Mouse (Mus musculus) heart, postnatal 14 days (tissue): ENCODE measurements at regions not wholly inside any gene's neighbourhood (a gene's known extent, or its start where the extent isn't known, plus 50 kb on each side); places are given as distances from the start of the nearest gene placed in this dataset.
A peak's percentile ranks its signal among the peaks of the same experiment; 100 is the strongest.
"Not testable (repeated sequence)": the region's sequence is repeated elsewhere in the genome, so short reads cannot be mapped to it uniquely, and the experiment has no call there.

ENCODE experiments used
- DNase-seq, 2 experiments: peaks; one replicate each; pipeline ENCODE4 v3.0.0; 2021 to 2022
- intact Hi-C: fragments of 180-260 bp; cut with DNase I; formaldehyde crosslinking; loops from one replicate; pipeline ENCODE4 v1.15.1; 2025

DNA sequence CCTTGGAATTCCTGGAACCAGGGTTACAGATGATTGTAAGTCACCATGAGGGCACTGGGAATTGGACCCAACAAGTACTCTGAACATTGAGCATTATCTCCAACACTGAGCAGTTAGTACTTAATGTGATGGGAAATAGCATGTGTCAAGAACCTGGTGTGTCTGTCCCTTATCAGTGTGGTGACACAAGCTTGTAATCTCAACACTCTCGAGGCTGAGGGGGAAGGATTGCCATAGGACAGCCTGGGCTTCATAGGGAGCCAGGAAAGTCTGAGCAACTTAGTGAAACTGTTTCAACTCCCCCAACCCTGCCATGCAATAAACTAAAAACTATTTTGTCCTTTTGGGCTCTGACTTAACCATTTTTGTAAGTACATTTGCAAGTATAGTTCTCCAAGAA is 100.0 kb downstream of the Wdr20rt start:
- no peak for DNase-seq
- intact Hi-C loops: no loop called here

DNA sequence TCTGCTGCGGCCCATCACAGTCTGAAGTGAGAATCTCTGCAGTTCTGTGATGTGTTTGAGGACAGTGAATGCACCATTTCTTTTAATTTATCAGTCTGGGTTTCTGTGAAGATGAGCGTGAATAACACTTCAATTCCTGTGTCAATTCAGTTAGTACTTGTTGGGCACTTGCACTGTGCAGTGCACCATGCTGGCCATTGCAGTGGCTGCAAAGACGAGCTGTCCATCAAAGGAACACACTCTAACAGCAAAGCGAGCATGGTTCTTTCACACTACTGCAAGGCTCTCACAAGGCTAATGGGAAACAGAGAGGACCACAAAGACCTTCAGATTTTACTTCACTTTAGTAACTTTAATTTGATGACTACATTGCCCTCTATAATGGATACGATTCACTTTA is 103.2 kb downstream of the Wdr20rt start:
- intact Hi-C loops: no loop called here
- no peak for DNase-seq

DNA sequence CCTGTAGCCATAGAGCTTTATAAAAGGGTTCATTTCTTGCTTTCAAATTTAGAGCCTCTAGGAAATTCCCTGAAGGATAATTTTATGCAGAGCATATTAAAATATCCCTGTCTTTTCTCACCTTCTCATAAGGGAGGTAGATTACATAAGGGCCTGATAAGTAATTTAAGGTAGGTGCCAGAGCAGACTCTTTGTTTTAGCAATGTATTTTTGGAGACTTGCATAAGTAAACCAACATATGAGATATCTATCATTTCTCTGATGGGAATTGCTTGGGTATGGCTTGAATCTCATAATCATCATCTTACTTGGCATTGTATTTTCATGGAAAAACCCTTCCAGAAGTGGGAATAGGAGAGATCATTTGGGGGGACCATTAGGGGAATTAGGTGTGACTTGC is 104.4 kb downstream of the Wdr20rt start:
- intact Hi-C loops: no loop called here
- no peak for DNase-seq

DNA sequence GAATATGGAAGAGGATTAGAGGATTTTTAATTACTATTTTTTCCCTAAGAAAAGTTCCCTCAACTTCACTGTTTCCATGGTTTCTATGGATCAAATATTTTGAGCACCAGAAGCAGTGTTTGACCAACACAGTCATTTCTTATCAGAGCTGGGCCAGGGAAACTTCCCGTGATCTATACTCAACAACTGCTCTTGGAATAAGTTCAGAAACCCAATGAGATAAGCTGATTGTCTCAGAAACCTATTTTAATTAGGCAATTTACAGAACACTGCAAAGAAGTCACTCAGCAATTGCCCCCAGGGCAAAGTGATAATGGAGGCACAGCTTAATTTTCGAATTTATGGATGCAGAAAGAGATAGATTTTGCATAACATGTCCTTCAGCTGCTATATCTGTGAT is 114.7 kb downstream of the Wdr20rt start:
- intact Hi-C loops: no loop called here

DNA sequence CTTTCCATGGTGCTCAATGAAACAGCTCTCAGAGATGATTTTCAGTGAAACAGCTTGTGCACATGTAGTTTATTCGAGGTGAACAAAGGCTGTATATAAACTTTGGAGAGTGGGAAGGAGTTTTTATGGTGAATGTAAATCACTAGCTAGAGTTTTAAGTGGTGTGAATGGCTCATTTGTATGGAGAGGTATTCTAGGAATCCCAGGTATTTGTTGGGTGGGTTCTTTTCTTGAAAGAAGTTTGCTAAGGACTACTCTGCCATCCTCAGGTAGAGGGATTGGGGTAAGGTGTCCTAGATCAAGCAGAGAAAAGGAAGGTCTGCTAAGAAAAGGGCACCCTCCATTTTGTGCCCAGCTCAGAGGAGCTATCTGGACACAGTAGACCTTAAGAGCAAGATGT is 121.9 kb downstream of the Wdr20rt start:
- no peak for DNase-seq
- intact Hi-C loops: no loop called here

More for the DNA sequence above, 114.7 kb downstream of the Wdr20rt start:
- no peak for DNase-seq

DNA sequence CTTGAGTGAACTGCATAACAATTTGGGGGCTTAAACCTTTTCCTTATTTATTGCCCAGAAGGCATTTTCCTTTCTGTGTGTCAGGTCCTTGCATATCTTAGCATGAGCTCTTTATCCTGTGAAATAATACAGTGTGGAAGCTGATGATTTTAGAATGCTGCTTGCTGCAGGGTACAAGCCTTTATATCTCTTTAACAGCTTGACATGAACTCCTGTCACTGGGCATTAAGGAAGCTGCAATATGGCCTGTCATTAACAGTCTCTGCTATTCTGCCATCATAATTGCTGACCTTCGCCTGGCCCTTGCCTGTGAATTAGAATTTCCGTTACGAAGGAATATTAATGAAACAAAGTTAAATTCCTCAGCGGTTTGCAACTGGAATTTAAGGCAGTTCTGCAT is 124.2 kb downstream of the Wdr20rt start:
- no peak for DNase-seq
- intact Hi-C loops: no loop called here

DNA sequence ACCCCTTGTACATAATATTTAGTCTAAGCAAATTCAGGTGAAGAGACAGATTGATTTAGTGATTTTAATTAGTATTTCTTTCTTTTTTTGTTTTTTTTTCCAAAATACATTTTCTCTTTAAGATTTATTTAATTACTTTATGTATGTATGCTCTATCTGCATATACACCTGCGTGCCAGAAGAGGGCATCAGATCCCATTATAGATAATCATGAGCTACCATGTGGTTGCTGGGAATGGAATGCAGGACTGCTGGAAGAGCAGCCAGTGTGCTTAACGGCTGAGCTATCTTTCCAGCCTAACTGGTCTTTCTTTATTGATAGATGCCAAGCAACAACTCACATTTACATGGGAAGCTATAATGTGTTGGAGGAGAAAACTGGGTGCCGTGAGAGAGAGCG is 138.9 kb downstream of the Wdr20rt start:
- intact Hi-C loops: no loop called here

DNA sequence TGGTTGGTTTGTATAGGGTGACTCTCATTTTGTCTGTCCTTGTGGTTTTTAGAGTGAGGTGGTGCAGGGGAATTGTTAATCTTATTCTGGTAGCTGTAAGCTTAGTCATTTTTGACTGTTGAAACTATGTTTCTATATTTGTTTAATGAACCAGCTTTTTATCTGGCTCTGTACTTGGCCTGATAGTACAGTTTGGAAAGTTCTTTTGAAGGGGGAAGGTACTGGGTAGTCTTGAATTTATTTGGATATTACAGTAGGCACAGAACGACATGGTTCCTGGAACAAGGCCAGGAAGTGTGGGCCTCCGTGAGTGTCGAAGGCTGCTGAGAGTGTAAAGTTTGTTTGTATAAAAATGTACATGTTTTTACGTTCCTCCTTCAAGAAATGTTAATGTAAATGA is 142.0 kb downstream of the Wdr20rt start:
- intact Hi-C loops: no loop called here
- no peak for DNase-seq

More for the DNA sequence above, 138.9 kb downstream of the Wdr20rt start:
- no peak for DNase-seq

DNA sequence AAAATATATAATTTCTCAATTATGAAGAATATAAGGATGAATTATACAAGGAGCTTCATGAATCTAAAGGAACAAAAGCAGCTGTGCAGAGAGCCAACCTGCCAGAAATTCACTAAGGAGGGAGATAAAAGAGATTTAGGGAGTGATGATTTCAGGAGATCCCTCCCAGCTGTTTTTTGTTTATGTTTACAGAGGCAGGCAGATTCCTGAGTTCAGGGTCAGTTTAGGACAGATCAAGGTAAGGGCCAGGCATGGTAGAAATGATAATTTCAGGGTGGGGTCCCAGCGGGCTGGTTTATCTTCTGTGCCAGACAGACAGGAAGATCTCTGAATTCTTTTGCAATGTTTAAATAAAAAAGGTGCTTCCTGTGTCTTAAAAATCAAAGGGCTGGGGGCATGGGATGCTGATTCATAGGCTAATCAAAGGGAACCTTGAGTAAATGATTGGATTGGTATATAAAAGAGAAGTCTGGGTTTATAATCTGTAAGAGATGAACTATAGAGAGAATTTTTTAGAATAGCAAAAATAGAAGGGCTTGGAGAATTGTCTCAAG is 142.6 kb downstream of the Wdr20rt start:
- no peak for DNase-seq
- intact Hi-C loops: no loop called here

DNA sequence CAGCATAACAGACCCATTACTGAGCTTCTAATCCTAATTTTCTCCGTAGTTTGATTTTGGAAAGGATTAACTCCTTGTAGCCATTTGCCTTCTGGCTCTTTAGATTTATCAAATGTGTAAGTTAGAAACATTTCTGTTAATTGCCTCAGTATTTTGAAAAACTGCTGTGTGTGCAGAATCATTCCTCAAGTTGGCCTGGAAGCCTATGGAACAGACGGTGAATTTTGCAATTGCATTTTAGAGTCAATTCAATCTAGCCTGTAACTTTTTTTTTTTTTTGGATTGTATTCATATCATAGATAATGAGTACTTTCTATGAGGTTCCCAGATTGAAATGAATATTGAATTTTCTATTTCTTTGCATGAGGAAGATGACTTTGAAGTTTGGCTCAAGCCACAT is 146.3 kb downstream of the Wdr20rt start:
- intact Hi-C loops: no loop called here
- no peak for DNase-seq

DNA sequence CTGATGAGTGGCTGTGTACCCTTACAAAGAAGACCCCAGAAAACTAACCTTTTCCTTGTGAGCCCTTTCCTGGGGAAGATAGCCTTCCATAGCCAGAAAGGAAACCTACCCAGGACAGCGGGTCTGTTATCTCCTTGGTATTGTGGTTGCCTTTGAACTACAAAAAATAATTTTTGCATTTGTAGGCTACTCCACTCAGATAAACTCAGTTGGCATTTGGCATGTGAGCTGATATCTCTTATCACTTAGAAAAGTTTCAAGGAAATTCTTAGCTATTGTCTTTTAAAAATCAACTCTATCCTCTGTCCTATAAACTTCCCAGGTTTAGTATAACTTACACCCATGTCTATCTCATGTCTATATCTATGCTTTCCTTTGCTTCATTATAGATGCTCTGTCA is 154.0 kb downstream of the Wdr20rt start:
- intact Hi-C loops: no loop called here
- DNase-seq: no peak

DNA sequence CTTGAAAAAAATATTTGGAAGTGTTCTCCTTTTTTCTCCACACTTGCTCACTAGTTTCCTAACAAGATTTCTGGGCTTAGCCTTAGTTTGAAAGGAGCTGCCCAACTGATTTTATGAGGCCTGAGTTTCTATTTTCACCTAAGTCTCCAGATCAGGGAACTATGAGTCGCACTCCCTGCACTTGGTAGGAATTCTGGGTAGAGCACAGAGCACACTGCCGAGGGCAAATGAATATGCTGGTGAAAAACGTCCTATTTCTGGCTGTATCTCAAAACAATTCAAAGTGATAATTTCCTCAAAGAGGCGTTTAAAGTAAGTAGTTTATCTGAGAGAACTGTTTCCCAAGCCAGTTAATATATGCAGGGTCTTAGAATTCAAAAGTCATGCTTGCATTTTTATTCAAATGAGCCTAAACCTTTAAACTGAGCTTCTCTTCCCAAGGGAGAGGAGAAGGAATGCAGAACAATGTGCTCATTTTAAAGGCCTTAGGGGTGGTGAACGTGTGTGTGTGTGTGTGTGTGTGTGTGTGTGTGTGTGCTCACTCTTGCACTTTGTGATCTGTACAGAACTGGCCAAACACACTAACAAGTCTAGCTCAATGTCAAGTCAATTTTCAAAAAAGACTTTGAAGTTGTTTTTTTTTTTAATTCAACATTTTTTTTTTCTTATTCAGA is 156.9 kb downstream of the Wdr20rt start:
- intact Hi-C loops: no loop called here
- no peak for DNase-seq

DNA sequence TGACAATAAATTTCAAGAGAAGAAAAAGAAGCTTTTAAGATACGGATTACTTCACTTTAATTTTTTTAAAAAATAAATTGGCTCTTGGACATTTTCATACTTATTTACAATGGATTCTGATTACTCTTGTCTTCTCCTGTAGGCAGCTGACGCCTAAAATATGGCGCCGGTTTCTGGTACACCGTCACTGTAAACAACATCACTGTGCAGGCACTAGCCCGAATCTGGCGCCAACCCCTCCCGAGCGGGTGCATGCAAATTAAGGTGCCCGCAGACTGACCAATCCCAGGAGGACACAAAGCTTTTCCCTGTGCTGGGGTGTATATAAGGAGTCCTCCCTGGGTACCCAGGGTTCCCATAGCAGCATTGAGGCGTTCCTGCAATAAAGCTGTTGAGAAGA is 157.5 kb downstream of the Wdr20rt start:
- DNase-seq, intact Hi-C loops: not testable (repeated sequence)

DNA sequence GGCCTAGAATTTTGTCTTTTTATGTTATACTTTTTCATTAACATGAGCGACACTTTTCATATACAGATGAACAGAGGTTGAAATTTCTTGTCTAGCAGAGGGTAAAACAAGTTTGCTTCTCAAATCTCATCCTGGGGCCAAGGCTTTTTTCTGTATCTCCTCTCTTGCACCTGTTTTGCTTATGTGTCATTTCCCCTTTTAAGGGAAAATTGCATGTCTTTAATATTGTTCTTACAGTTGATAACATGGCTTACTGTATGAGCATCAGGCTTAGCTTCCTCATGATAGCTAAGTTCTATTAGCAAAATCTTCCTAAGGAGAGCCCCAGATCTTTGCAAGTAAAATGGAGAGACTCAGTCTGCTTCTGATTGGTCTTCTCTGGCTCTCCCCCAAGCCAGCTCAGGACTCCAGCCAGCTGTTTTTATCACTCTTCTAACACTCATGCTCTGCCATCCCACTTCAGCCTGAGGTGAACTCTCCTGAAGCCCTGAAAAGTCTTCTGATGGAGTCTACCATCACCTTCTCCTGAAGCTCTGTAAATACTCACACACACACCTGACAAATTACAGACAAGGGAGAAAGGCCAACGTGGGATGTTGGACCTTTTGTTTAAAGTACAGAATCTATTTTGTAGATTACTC is 160.8 kb downstream of the Wdr20rt start:
- intact Hi-C loops: no loop called here
- DNase-seq: peak; percentile 29 to 69

DNA sequence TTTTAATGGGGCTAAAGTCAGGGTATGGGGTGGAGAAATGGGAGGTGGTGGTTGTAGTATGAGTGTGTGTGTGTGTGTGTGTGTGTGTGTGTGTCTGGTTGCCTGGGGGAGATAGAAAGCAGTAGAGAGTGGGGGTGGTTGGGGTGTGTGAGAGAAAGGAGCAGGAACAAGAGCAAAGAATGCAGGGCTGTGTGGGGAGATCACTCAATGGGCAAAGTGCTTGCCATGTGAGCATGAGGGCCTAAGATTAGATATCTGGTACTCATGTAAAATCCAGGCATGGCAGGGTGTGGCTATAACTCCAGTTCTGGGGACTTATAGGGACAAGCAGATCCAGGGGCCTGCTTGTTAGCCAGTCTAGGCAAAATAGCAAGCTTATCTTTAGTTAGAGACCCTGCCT is 161.7 kb downstream of the Wdr20rt start:
- DNase-seq: peak in 1 of 2 experiments; percentile 14

DNA sequence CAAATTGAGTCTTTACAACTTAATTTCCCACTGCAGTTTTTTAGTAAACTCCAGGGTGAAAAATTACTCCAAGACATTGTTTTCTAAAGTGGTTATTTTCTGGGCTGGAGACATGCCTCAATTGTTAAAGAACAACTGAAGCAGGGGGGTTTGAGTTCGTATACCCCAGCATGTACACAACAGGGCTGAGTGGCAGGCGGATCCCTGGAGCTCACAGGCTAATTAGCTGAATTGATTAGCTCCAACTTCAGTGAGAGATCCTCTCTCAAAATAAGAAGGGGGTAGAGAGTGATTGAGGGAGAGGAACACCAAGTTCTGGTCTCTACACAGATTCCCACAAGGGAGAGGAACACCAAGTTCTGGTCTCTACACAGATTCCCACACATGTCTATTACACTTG is 164.2 kb downstream of the Wdr20rt start:
- DNase-seq: no peak
- intact Hi-C loops: no loop called here

More for the DNA sequence above, 161.7 kb downstream of the Wdr20rt start:
- intact Hi-C loops: no loop called here

DNA sequence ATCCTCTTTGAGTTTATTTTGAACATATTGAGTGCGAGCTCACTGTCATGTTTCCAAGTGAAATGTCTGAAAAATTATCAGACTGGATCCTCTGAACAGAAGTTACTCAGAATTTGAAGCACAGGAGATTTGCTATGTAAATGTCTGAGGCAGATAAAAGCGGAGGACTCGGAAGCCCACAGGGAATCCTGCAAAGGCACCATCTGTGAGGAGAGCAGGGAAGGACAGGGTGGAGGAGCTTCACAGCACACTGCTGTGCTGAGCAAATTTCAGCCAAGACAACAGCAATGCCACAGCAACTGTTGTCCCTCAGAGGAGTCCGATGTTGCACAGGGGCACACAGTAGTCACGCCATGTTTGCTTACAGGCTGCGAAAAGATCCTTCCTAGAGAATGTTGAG is 165.0 kb downstream of the Wdr20rt start:
- no peak for DNase-seq

DNA sequence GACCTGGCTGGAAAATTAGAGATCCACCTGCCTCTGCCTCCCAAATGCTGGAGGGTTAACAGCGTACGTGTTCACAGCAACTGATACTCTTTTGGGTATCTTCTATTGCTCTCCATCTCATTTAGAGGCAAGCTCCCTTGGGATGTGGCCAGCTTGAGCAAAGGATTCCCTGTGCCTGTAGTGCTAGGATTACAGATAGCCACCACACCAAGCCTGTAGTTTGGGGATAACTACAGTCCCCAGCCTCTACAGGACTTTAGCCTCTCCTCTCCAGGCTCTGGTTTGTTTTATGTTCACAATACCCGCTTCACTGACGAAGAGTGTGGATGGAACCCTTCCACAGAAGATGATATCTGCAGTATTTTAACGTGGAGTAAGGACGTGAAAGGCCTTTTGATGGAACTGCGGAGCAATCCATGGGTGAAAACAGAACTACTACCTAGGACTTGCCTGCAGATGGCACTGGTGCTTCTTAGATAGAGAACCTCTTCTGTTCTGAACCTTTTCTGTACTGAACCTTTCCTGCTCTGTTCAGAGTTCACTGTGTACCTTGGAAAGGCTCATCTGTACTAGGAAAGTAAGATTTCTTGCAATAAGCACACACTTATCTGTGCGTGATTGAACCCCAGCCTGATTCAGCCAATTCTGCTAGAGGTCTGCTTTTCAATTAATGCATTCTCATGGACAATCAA is 176.6 kb downstream of the Wdr20rt start:
- intact Hi-C loops: no loop called here
- peak in 1 of 2 experiments; percentile 25 for DNase-seq

More for the DNA sequence above, 165.0 kb downstream of the Wdr20rt start:
- intact Hi-C loops: no loop called here

DNA sequence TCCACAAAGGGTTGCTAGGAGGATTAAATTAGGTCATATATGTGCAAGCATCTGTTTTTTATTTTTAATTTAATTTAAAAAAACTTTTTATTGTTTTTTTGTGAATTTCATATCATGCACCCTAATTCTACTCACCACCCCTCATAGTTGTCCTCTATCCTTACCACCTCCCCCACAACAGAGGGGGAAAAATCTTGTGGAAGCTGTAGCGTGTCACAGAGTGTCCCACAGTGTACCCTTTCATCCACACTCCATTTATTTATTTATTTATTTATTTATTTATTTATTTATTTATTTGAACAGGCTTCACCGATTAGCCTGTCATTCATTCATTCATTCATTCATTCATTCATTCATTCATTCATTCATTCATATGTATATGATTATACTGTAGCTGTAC is 177.8 kb downstream of the Wdr20rt start:
- intact Hi-C loops: no loop called here
- no peak for DNase-seq

DNA sequence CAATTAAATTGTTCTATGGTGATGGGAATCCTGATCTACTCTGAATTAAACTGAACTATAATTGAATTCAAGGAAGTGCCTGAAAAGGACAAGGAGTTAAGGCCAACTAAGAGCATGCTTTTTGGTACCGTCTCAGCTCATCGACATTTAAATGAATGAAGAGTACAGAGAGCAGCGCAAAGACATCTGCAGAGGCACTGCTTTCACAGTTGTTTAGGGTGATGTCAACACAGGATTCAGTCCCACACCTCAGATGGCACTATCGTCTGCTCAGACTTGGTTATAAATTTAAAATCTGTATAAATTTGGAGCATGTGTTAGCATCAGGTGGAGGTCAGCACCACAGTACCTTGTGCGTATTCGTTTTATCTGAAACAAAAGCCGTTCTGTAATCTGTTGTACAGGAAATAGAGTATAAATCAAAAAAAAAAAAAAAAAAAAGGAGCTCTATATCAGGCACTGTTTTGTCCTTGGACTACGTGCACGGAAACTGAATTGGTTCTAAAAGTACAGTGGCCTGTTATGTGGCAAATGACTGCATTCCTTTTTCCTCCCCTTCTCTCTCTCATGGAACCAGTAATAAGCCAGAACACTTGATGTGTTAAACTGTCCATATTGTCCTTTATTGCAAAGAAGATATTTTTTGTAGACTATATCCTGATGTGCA is 187.8 kb downstream of the Wdr20rt start:
- DNase-seq: no peak

DNA sequence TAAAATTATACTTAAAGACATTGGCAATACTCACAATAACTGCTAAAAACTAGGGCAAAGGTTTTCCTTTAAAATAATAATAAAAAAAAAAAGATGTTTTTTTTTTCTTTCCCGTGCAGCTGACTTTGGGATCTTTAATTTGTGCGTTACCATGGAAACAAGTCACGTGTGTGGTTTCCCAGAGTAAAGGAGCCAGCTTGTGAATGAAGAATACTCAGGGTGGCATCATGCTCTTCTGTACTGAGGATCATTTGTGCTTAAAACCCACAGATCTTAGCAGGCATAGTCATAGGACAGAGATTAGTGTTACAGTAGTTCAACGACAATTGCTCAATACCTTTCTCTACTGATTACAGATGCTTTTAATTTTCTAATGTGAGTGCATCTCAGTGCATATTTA is 189.1 kb downstream of the Wdr20rt start:
- intact Hi-C loops: no loop called here
- no peak for DNase-seq

More for the DNA sequence above, 187.8 kb downstream of the Wdr20rt start:
- intact Hi-C loops: no loop called here
